Mouse (Mus musculus) neural tube, embryonic 13.5 days (tissue): ENCODE results near the gene Bcdin3d. TPM values are rescaled to one million over a fixed set of nuclear protein-coding genes. Genes with fewer than 3 reads are reported as not detected.
A peak's percentile ranks its signal among the peaks of the same experiment; 100 is the strongest.

ENCODE experiments used
- ATAC-seq: fragments of 200-750 bp; cut with Nextera tagmentation; 2 replicates; pipeline ENCODE4 v1.8.0; 2017; ENCODE audit warnings: low read depth, mild to moderate bottlenecking, moderate TSS enrichment, moderate library complexity
- H3K27ac ChIP-seq: fragments of 300-500 bp; sonication (generic); replicated peaks from 2 replicates; pipeline ENCODE4 v1.5.1; 2015; ENCODE audit warnings: moderate library complexity, mild to moderate bottlenecking, inconsistent platforms
- H3K27me3 ChIP-seq: fragments of 300-500 bp; sonication (generic); 2 replicates; pipeline ENCODE4 v1.6.1; 2015; ENCODE audit warnings: mild to moderate bottlenecking, inconsistent platforms
- H3K36me3 ChIP-seq: fragments of 300-500 bp; sonication (generic); 2 replicates; pipeline ENCODE4 v1.6.1; 2015; ENCODE audit warnings: mild to moderate bottlenecking, inconsistent platforms
- H3K4me1 ChIP-seq: fragments of 300-500 bp; sonication (generic); replicated peaks from 2 replicates; pipeline ENCODE4 v1.6.1; 2015; ENCODE audit warnings: inconsistent platforms
- H3K4me2 ChIP-seq: fragments of 300-500 bp; sonication (generic); 2 replicates; pipeline ENCODE4 v1.6.1; 2015; ENCODE audit warnings: inconsistent platforms, mild to moderate bottlenecking, moderate library complexity
- H3K4me3 ChIP-seq: fragments of 300-500 bp; sonication (generic); 2 replicates; pipeline ENCODE4 v1.5.1; 2015; ENCODE audit warnings: mild to moderate bottlenecking, inconsistent platforms
- H3K9ac ChIP-seq: fragments of 300-500 bp; sonication (generic); 2 replicates; pipeline ENCODE4 v1.6.1; 2015; ENCODE audit warnings: moderate library complexity, mild to moderate bottlenecking, inconsistent platforms
- H3K9me3 ChIP-seq: fragments of 300-500 bp; sonication (generic); 2 replicates; pipeline ENCODE4 v1.6.1; 2016; ENCODE audit warnings: inconsistent platforms
- whole genome bisulfite sequencing: fragments of 180-500 bp; shearing (Covaris S2); methylation state at CpG from one replicate; pipeline ENCODE4 v1.1.7; 2015; 5-methylcytosine and 5-hydroxymethylcytosine counted together
- polyA plus RNA-seq: library from polyadenylated mRNA; unstranded; fragments of >200 nt; fragmentation: Nextera tagmentation; extraction: Ambion mirVana; gene quantifications from 2 replicates; pipeline ENCODE4 v1.2.1, GENCODE M21; 2015

Bcdin3d gene
- 19.6 and 21.4 TPM in 2 replicates for polyA plus RNA-seq

GRCm38 (mm10) chr15:99474576-99474926, at the start of gene Bcdin3d:
Bcdin3d (minus strand) TSS chr15:99474730.
- H3K27ac ChIP-seq: peak within 1 kb of the TSS; percentile 88
- H3K4me1 ChIP-seq: peaks cover 28% of the 10 kb centered on the region
- no peaks in the 10 kb centered on the region for H3K9me3 ChIP-seq
- H3K4me3 ChIP-seq: peak within 1 kb of the TSS; percentile 64
- H3K9ac ChIP-seq: peak within 1 kb of the TSS; percentile 84
- under 1% methylated on average over 26 of the region's 26 CpGs for WGBS
- peak; percentile 92 for ATAC-seq
- peaks cover 11% of the 10 kb centered on the region; the same call in 1 of the 2 replicates for H3K36me3 ChIP-seq
- H3K27me3 ChIP-seq: no peaks in the 10 kb centered on the region; the same call in 1 of the 2 replicates
- H3K4me2 ChIP-seq: peak within 1 kb of the TSS; percentile 68

- Histone ChIP-seq H3K4me2 (no peak overlapping the region), H3K4me3 (no peak overlapping the region), H3K9ac (no peak overlapping the region), H3K36me3 (no peaks in the 10 kb centered on the region), H3K9me3 (no peaks in the 10 kb centered on the region), H3K27me3 (no peaks in the 10 kb centered on the region; the same call in 1 of the 2 replicates), H3K27ac (no peak overlapping the region), H3K4me1 (no peaks in the 10 kb centered on the region)
- no peak for ATAC-seq
- 81% methylated on average over 7 of the region's 7 CpGs for WGBS
Observed at GRCm38 (mm10) chr15:99520306-99520705, 45.8 kb upstream of the Bcdin3d start.

GRCm38 (mm10) chr15:99519626-99520025, 45.1 kb upstream of the Bcdin3d start:
- no peaks in the 10 kb centered on the region for H3K9me3 ChIP-seq
- H3K27ac ChIP-seq: no peak overlapping the region
- H3K4me3 ChIP-seq: no peak overlapping the region
- H3K9ac ChIP-seq: no peak overlapping the region
- 93% methylated on average over 9 of the region's 9 CpGs for WGBS
- H3K27me3 ChIP-seq: no peaks in the 10 kb centered on the region; the same call in 1 of the 2 replicates
- no peak overlapping the region for H3K4me2 ChIP-seq
- ATAC-seq: no peak
- H3K36me3 ChIP-seq: no peaks in the 10 kb centered on the region
- H3K4me1 ChIP-seq: no peaks in the 10 kb centered on the region

GRCm38 (mm10) chr15:99517715-99518114, 43.2 kb upstream of the Bcdin3d start:
- Histone ChIP-seq H3K27ac (no peak overlapping the region), H3K4me3 (no peak overlapping the region), H3K9ac (0 out of 2 replicates have a peak overlapping the region, but pooled peaks have one; percentile 13), H3K27me3 (no peaks in the 10 kb centered on the region; the same call in 1 of the 2 replicates), H3K9me3 (no peaks in the 10 kb centered on the region), H3K4me1 (no peaks in the 10 kb centered on the region), H3K4me2 (no peak overlapping the region), H3K36me3 (no peaks in the 10 kb centered on the region)
- WGBS: 65% methylated on average over 7 of the region's 7 CpGs
- no peak for ATAC-seq

GRCm38 (mm10) chr15:99516715-99517114, 42.2 kb upstream of the Bcdin3d start:
- Histone ChIP-seq H3K4me3 (no peak overlapping the region), H3K4me2 (no peak overlapping the region), H3K9ac (no peak overlapping the region), H3K36me3 (no peaks in the 10 kb centered on the region), H3K4me1 (no peaks in the 10 kb centered on the region), H3K27ac (no peak overlapping the region), H3K27me3 (no peaks in the 10 kb centered on the region; the same call in 1 of the 2 replicates), H3K9me3 (no peaks in the 10 kb centered on the region)
- no peak for ATAC-seq
- WGBS: 62% methylated on average over 8 of the region's 8 CpGs

GRCm38 (mm10) chr15:99511797-99512525, 37.4 kb upstream of the Bcdin3d start:
- WGBS: 86% methylated on average over 15 of the region's 15 CpGs
- Histone ChIP-seq H3K4me2 (no peak overlapping the region), H3K27me3 (no peaks in the 10 kb centered on the region; the same call in 1 of the 2 replicates), H3K36me3 (no peaks in the 10 kb centered on the region), H3K9ac (no peak overlapping the region; the same call in 1 of the 2 replicates), H3K4me1 (no peaks in the 10 kb centered on the region), H3K9me3 (no peaks in the 10 kb centered on the region), H3K4me3 (no peak overlapping the region), H3K27ac (no peak overlapping the region)
- ATAC-seq: no peak

GRCm38 (mm10) chr15:99510621-99511020, 36.1 kb upstream of the Bcdin3d start:
- 82% methylated on average over 3 of the region's 3 CpGs for WGBS
- Histone ChIP-seq H3K9me3 (no peaks in the 10 kb centered on the region), H3K27me3 (no peaks in the 10 kb centered on the region), H3K4me2 (no peak overlapping the region), H3K36me3 (no peaks in the 10 kb centered on the region), H3K4me1 (0 out of 2 replicates have a peak, but pooled peaks cover 5% of the 10 kb centered on the region), H3K9ac (no peak overlapping the region), H3K4me3 (no peak overlapping the region), H3K27ac (no peak overlapping the region)
- no peak for ATAC-seq

GRCm38 (mm10) chr15:99509840-99510239, 35.3 kb upstream of the Bcdin3d start:
- no peak overlapping the region for H3K4me3 ChIP-seq
- H3K9ac ChIP-seq: no peak overlapping the region
- H3K27ac ChIP-seq: no peak overlapping the region
- H3K9me3 ChIP-seq: no peaks in the 10 kb centered on the region
- 89% methylated on average over 7 of the region's 7 CpGs for WGBS
- no peaks in the 10 kb centered on the region for H3K27me3 ChIP-seq
- no peaks in the 10 kb centered on the region for H3K36me3 ChIP-seq
- ATAC-seq: no peak
- peaks cover 5% of the 10 kb centered on the region; the same call in 1 of the 2 replicates for H3K4me1 ChIP-seq
- H3K4me2 ChIP-seq: no peak overlapping the region

GRCm38 (mm10) chr15:99505324-99506095, 31.0 kb upstream of the Bcdin3d start:
- no peaks in the 10 kb centered on the region for H3K9me3 ChIP-seq
- 84% methylated on average over 15 of the region's 15 CpGs for WGBS

GRCm38 (mm10) chr15:99503256-99503655, 28.7 kb upstream of the Bcdin3d start:
- Histone ChIP-seq H3K9me3 (no peaks in the 10 kb centered on the region), H3K4me1 (peaks cover 31% of the 10 kb centered on the region), H3K36me3 (no peaks in the 10 kb centered on the region), H3K27me3 (no peaks in the 10 kb centered on the region), H3K4me2 (no peak overlapping the region), H3K9ac (no peak overlapping the region), H3K27ac (no peak overlapping the region), H3K4me3 (no peak overlapping the region)
- whole genome bisulfite sequencing: 78% methylated on average over 5 of the region's 5 CpGs
- no peak for ATAC-seq

More at GRCm38 (mm10) chr15:99505324-99506095, 31.0 kb upstream of the Bcdin3d start:
- no peak overlapping the region for H3K4me3 ChIP-seq
- H3K36me3 ChIP-seq: no peaks in the 10 kb centered on the region
- no peak overlapping the region for H3K9ac ChIP-seq
- H3K27ac ChIP-seq: no peak overlapping the region
- H3K4me1 ChIP-seq: peaks cover 31% of the 10 kb centered on the region
- H3K4me2 ChIP-seq: no peak overlapping the region
- H3K27me3 ChIP-seq: no peaks in the 10 kb centered on the region
- ATAC-seq: no peak

- WGBS: 34% methylated on average over 12 of the region's 12 CpGs
- Histone ChIP-seq H3K27ac (peak overlapping the region; percentile 79), H3K27me3 (no peaks in the 10 kb centered on the region), H3K4me1 (peaks cover 40% of the 10 kb centered on the region), H3K36me3 (no peaks in the 10 kb centered on the region), H3K9ac (peak overlapping the region; percentile 38; the same call in 1 of the 2 replicates), H3K4me3 (no peak overlapping the region), H3K9me3 (no peaks in the 10 kb centered on the region), H3K4me2 (peak overlapping the region; percentile 3; the same call in 1 of the 2 replicates)
- ATAC-seq: peak; percentile 26; the same call in 1 of the 2 replicates
Observed at GRCm38 (mm10) chr15:99502311-99502831, 27.8 kb upstream of the Bcdin3d start.
